Mouse (Mus musculus) embryonic facial prominence, embryonic 13.5 days (tissue): ENCODE results near the gene Akap13. TPM values are rescaled to one million over a fixed set of nuclear protein-coding genes. Genes with fewer than 3 reads are reported as not detected.

Source experiments
- ATAC-seq: fragments of 200-750 bp; cut with Nextera tagmentation; 2 replicates; pipeline ENCODE4 v1.8.0; 2017; ENCODE audit warnings: low read depth; ENCODE audit not compliant: insufficient number of reproducible peaks, insufficient read depth, low FRiP score, low TSS enrichment
- H3K27ac ChIP-seq: fragments of 300-500 bp; sonication (generic); 2 replicates; pipeline ENCODE4 v1.5.1; 2015; ENCODE audit warnings: moderate library complexity, mild to moderate bottlenecking, inconsistent platforms
- H3K27me3 ChIP-seq: fragments of 300-500 bp; sonication (generic); 2 replicates; pipeline ENCODE4 v1.6.1; 2015; ENCODE audit warnings: mild to moderate bottlenecking, inconsistent platforms
- H3K36me3 ChIP-seq: fragments of 300-500 bp; sonication (generic); 2 replicates; pipeline ENCODE4 v1.6.1; 2015; ENCODE audit warnings: mild to moderate bottlenecking, inconsistent platforms
- H3K4me1 ChIP-seq: fragments of 300-500 bp; sonication (generic); 2 replicates; pipeline ENCODE4 v1.6.1; 2015; ENCODE audit warnings: inconsistent platforms
- H3K4me2 ChIP-seq: fragments of 300-500 bp; sonication (generic); 2 replicates; pipeline ENCODE4 v1.6.1; 2015; ENCODE audit warnings: moderate library complexity, mild to moderate bottlenecking, inconsistent platforms
- H3K4me3 ChIP-seq: fragments of 300-500 bp; sonication (generic); 2 replicates; pipeline ENCODE4 v1.5.1; 2015; ENCODE audit warnings: mild to moderate bottlenecking, inconsistent platforms
- H3K9ac ChIP-seq: fragments of 300-500 bp; sonication (generic); 2 replicates; pipeline ENCODE4 v1.6.1; 2015; ENCODE audit warnings: mild to moderate bottlenecking, inconsistent platforms
- H3K9me3 ChIP-seq: fragments of 300-500 bp; sonication (generic); 2 replicates; pipeline ENCODE4 v1.6.1; 2016; ENCODE audit warnings: inconsistent platforms
- WGBS: fragments of 180-500 bp; shearing (Covaris S2); methylation state at CpG from one replicate; pipeline ENCODE4 v1.1.7; 2015; ENCODE audit warnings: mixed read lengths; 5-methylcytosine and 5-hydroxymethylcytosine counted together
- polyA plus RNA-seq: library from polyadenylated mRNA; unstranded; fragments of >200 nt; fragmentation: Nextera tagmentation; extraction: Ambion mirVana; gene quantifications from 2 replicates; pipeline ENCODE4 v1.2.1, GENCODE M21; 2015

The Akap13 gene
- polyA plus RNA-seq, 1 experiment from 2014 or later, result 49.8 TPM

- no peaks in the 10 kb centered on the region for H3K9me3 ChIP-seq
- ATAC-seq, result no peak
- peaks cover 40% of the 10 kb centered on the region for H3K36me3 ChIP-seq
Observed at GRCm38 (mm10) chr7:75699836-75700235, 244.5 kb downstream of the Akap13 start.

GRCm38 (mm10) chr7:75700771-75701345 is 245.5 kb downstream of the Akap13 start:
- 94% methylated on average over 10 of the region's 10 CpGs for WGBS

More at GRCm38 (mm10) chr7:75699836-75700235, 244.5 kb downstream of the Akap13 start:
- WGBS, result 92% methylated on average over 5 of the region's 5 CpGs
- Histone ChIP-seq H3K4me2 (no peak overlapping the region), H3K27ac (no peak overlapping the region), H3K9ac (no peak overlapping the region), H3K27me3 (no peaks in the 10 kb centered on the region), H3K4me3 (no peak overlapping the region), H3K4me1 (peaks cover 6% of the 10 kb centered on the region; the same call in 1 of the 2 replicates)

GRCm38 (mm10) chr7:75701761-75702160 is 246.4 kb downstream of the Akap13 start:
- WGBS, result 76% methylated on average over 7 of the region's 7 CpGs
- no peak overlapping the region for H3K4me2 ChIP-seq
- peaks cover 6% of the 10 kb centered on the region; the same call in 1 of the 2 replicates for H3K4me1 ChIP-seq
- H3K27ac ChIP-seq, result no peak overlapping the region
- no peak for ATAC-seq
- H3K27me3 ChIP-seq, result no peaks in the 10 kb centered on the region
- H3K36me3 ChIP-seq, result peaks cover 48% of the 10 kb centered on the region
- no peak overlapping the region for H3K4me3 ChIP-seq
- no peak overlapping the region for H3K9ac ChIP-seq
- no peaks in the 10 kb centered on the region for H3K9me3 ChIP-seq

More at GRCm38 (mm10) chr7:75700771-75701345, 245.5 kb downstream of the Akap13 start:
- Histone ChIP-seq H3K27ac (no peak overlapping the region), H3K27me3 (no peaks in the 10 kb centered on the region), H3K4me1 (peaks cover 6% of the 10 kb centered on the region; the same call in 1 of the 2 replicates), H3K9ac (no peak overlapping the region), H3K36me3 (peaks cover 41% of the 10 kb centered on the region), H3K4me3 (no peak overlapping the region), H3K9me3 (no peaks in the 10 kb centered on the region), H3K4me2 (no peak overlapping the region)
- no peak for ATAC-seq

GRCm38 (mm10) chr7:75702368-75702767 is 247.0 kb downstream of the Akap13 start:
- Histone ChIP-seq H3K4me3 (no peak overlapping the region), H3K4me1 (peaks cover 6% of the 10 kb centered on the region; the same call in 1 of the 2 replicates), H3K27me3 (no peaks in the 10 kb centered on the region), H3K36me3 (peaks cover 52% of the 10 kb centered on the region), H3K9me3 (no peaks in the 10 kb centered on the region), H3K9ac (no peak overlapping the region), H3K27ac (no peak overlapping the region), H3K4me2 (no peak overlapping the region)
- 93% methylated on average over 3 of the region's 3 CpGs for WGBS
- ATAC-seq, result no peak

- no peaks in the 10 kb centered on the region for H3K27me3 ChIP-seq
- no peak for ATAC-seq
- H3K4me2 ChIP-seq, result no peak overlapping the region
- H3K27ac ChIP-seq, result no peak overlapping the region
- no peak overlapping the region for H3K9ac ChIP-seq
- H3K4me1 ChIP-seq, result peaks cover 6% of the 10 kb centered on the region; the same call in 1 of the 2 replicates
- H3K36me3 ChIP-seq, result peaks cover 56% of the 10 kb centered on the region
- no peaks in the 10 kb centered on the region for H3K9me3 ChIP-seq
- 84% methylated on average over 3 of the region's 3 CpGs for WGBS
- H3K4me3 ChIP-seq, result no peak overlapping the region
Observed at GRCm38 (mm10) chr7:75702966-75703645, 247.8 kb downstream of the Akap13 start.

GRCm38 (mm10) chr7:75704862-75705261 is 249.5 kb downstream of the Akap13 start:
- H3K9ac ChIP-seq, result no peak overlapping the region
- H3K4me1 ChIP-seq, result peaks cover 6% of the 10 kb centered on the region; the same call in 1 of the 2 replicates
- no peaks in the 10 kb centered on the region for H3K27me3 ChIP-seq
- no peak for ATAC-seq
- peaks cover 60% of the 10 kb centered on the region for H3K36me3 ChIP-seq
- no peaks in the 10 kb centered on the region for H3K9me3 ChIP-seq
- no peak overlapping the region for H3K4me2 ChIP-seq
- 81% methylated on average over 6 of the region's 6 CpGs for WGBS
- no peak overlapping the region; the same call in 1 of the 2 replicates for H3K27ac ChIP-seq
- H3K4me3 ChIP-seq, result no peak overlapping the region

- Histone ChIP-seq H3K4me2 (no peak overlapping the region), H3K4me3 (no peak overlapping the region), H3K36me3 (peaks cover 38% of the 10 kb centered on the region), H3K4me1 (peaks cover 18% of the 10 kb centered on the region), H3K27me3 (no peaks in the 10 kb centered on the region), H3K9me3 (no peaks in the 10 kb centered on the region), H3K9ac (no peak overlapping the region), H3K27ac (no peak overlapping the region)
- no peak for ATAC-seq
- WGBS, result 94% methylated on average over 4 of the region's 4 CpGs
Observed at GRCm38 (mm10) chr7:75709936-75710335, 254.6 kb downstream of the Akap13 start.

- Histone ChIP-seq H3K4me2 (no peak overlapping the region), H3K9me3 (no peaks in the 10 kb centered on the region), H3K27me3 (no peaks in the 10 kb centered on the region), H3K4me3 (no peak overlapping the region), H3K4me1 (peaks cover 18% of the 10 kb centered on the region), H3K36me3 (peaks cover 37% of the 10 kb centered on the region), H3K27ac (0 out of 2 replicates have a peak overlapping the region, but pooled peaks have one; percentile 68), H3K9ac (no peak overlapping the region)
- no peak for ATAC-seq
- 91% methylated on average over 6 of the region's 6 CpGs for WGBS
Observed at GRCm38 (mm10) chr7:75710920-75711319, 255.6 kb downstream of the Akap13 start.

GRCm38 (mm10) chr7:75711436-75711835 is 256.1 kb downstream of the Akap13 start:
- Histone ChIP-seq H3K4me3 (no peak overlapping the region), H3K27ac (peak overlapping the region; percentile 68; the same call in 1 of the 2 replicates), H3K27me3 (no peaks in the 10 kb centered on the region), H3K4me2 (no peak overlapping the region), H3K9ac (no peak overlapping the region), H3K36me3 (peaks cover 31% of the 10 kb centered on the region), H3K9me3 (no peaks in the 10 kb centered on the region), H3K4me1 (peaks cover 18% of the 10 kb centered on the region)
- WGBS, result 75% methylated on average over 2 of the region's 2 CpGs
- ATAC-seq, result no peak

GRCm38 (mm10) chr7:75712808-75713207 is 257.5 kb downstream of the Akap13 start:
- Histone ChIP-seq H3K4me2 (no peak overlapping the region), H3K27me3 (no peaks in the 10 kb centered on the region), H3K36me3 (peaks cover 20% of the 10 kb centered on the region), H3K9ac (no peak overlapping the region), H3K9me3 (no peaks in the 10 kb centered on the region), H3K4me1 (peaks cover 18% of the 10 kb centered on the region), H3K4me3 (no peak overlapping the region), H3K27ac (peak overlapping the region; percentile 68)
- 41% methylated on average over 2 of the region's 2 CpGs for WGBS
- no peak for ATAC-seq

GRCm38 (mm10) chr7:75713959-75714358 is 258.6 kb downstream of the Akap13 start:
- Histone ChIP-seq H3K27ac (no peak overlapping the region), H3K4me1 (peaks cover 18% of the 10 kb centered on the region)
- 95% methylated on average over 5 of the region's 5 CpGs for WGBS

GRCm38 (mm10) chr7:75715026-75715425 is 259.7 kb downstream of the Akap13 start:
- H3K27me3 ChIP-seq, result no peaks in the 10 kb centered on the region
- H3K4me2 ChIP-seq, result no peak overlapping the region
- no peak overlapping the region for H3K27ac ChIP-seq
- H3K36me3 ChIP-seq, result peaks cover 18% of the 10 kb centered on the region
- no peaks in the 10 kb centered on the region for H3K9me3 ChIP-seq
- H3K9ac ChIP-seq, result no peak overlapping the region
- H3K4me3 ChIP-seq, result no peak overlapping the region
- WGBS, result 98% methylated on average over 4 of the region's 4 CpGs
- no peak for ATAC-seq
- H3K4me1 ChIP-seq, result peaks cover 18% of the 10 kb centered on the region

More at GRCm38 (mm10) chr7:75713959-75714358, 258.6 kb downstream of the Akap13 start:
- peaks cover 16% of the 10 kb centered on the region for H3K36me3 ChIP-seq
- no peak for ATAC-seq
- no peaks in the 10 kb centered on the region for H3K27me3 ChIP-seq
- H3K4me2 ChIP-seq, result no peak overlapping the region
- no peak overlapping the region for H3K4me3 ChIP-seq
- no peaks in the 10 kb centered on the region for H3K9me3 ChIP-seq
- H3K9ac ChIP-seq, result no peak overlapping the region
